Mouse (Mus musculus): Measurements from ENCODE around the gene Mpv17.

The Mpv17 gene

DNA sequence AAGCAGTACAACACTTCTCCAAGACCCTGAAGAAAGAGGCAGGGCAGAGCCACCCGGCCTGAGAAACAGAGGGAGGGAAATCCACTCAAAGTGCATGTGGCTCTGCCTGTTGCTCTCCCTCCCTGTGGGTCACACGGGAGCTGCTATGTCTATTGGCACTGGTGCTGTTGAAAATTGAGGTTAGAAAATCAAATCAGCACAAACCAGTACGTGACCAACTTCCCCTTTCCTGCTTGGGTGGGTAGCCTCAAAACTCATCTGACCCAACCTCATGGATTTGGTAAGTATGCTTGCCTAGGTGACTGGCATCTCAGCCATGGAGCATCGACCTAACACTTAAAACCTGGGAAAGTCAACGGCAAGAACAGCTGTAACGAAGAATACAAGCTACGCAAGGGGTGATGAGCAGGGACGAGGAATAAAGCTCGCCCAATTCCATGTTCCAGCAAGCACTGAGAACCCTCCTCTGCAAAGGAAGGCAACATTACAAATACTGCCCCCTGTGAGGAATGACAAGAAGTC lies 48.2 kb downstream of the Mpv17 start, which contains the start of gene Dnajc5g:
Gene Dnajc5g (plus strand): TSS at position 472 of the 522 bp plus-strand sequence.
- no peak for DNase-seq (ENCODE audit: low spot score in 2 of 2)

- no peak for DNase-seq (ENCODE audit: low spot score in 2 of 2)
These were observed 58.2 kb downstream of the Mpv17 start for GRCm38 (mm10) chr5:31095711-31096480.

DNA sequence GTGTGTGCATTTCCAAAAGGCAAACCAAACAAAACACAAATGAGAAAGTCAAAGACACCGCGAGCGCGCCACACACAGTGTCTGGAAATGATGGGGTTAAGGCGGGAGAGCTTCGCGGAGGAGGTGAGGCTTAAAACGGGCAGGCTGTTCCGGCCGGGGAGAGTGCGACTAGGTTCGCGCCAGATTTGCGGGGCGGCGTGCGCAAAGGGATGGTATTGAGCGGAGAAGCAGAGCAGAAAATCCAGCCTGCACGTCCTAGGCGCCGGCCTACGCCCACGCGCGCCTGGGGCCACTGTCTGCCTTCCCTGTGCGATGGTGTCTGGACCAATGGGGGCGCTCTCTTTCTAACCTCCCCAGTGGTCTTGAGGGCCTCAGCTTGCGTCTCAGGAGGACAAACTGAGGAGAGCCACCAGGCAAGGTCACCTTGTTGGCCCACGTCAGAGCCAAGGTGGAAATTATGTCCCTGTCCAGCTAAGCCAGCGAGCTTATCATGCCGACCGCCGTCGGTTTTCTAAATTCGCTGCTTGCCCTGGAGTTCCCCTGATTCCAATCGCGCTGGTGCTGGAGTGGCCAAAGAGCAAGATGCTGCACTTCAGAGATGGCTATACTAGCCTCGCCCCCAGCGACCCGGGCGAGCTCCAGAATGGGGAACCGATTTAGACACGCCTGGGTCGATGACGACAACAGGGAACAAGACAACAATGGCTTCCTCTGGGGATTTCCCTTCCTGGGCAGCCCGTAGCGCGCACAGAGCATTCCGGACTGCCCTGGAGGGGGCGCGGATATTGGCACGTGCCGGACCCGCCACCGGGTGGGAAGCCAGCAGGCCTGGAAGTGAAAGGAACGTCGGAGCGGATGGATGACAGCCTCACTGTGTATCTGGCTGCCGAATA lies 59.0 kb downstream of the Mpv17 start:
- DNase-seq (ENCODE audit: low spot score in 2 of 2) = peak in 1 of 2 experiments; percentile 31

DNA sequence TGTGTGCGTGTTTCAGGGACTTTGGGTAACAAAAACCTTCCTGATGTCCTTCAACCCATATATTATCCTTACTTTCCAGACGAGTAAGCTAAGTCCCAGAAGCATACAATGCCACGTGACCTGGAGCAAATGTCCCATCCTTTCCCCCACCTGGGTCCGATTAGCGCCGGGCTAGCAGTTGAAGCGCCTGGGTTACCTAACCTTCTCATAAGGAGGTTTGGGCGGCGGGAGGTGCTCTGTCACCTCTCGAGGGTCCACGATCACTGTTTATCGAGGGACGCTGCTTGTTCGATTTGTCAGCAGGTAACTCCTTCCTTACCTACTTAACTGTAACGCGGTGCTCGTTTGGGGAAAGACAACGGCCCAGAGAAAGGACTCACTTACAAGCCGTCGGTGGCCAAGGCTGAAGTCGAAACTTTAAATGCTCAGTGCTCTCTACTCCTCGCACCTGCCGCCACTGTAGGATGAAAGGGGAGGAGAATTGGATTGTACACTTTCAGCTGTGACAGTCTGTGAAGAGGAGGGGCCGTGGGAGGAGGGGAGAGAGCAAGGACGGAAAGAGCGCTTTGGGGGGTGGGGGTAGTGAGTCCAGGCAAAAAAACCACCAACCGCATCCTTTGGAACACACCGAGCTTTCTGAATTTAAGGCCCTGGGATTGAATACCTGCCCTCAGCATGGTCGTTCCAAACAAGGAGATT lies 59.8 kb downstream of the Mpv17 start:
- no peak for DNase-seq (ENCODE audit: low spot score in 2 of 2)

- no peak for DNase-seq (ENCODE audit: low spot score in 2 of 2)
These were observed 60.7 kb downstream of the Mpv17 start for GRCm38 (mm10) chr5:31093151-31094041.

DNA sequence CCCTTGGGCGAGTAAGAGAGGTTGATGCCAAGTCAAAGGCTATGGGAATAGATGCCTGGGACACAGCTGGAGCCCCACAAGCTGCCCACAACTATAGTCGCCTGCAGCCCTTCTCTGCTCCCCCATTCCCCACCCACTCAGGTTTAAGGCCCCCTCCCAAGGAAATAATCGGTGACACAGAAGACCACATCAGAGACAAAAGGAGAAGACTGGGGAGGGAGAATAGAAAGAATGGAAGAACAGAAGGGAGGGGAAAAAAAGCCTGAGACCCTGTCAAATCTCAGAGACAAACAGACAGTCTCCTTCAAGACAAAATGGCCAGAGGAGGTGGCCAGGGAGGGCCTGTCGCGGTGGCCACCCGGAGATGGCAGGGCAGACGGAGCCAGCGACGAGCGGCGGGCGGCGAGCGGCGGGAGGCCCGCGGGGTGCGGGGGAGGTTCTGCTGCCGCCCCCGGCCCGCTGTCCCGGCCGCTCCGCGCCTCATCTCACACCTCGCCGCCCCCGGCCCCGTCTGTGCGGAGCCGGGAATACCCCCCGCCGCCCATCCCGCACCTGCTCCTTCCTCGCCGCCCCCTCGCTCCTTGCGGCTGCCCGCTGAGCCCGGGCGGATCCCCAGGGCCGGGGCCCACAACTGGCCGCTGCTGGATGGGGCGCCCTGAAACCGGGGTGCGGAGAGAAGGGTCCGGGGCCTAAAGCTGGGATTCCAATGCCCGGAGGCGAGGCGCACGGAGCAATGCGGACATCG lies 61.6 kb downstream of the Mpv17 start:
- no peak for DNase-seq (ENCODE audit: low spot score in 2 of 2)

Data from urinary bladder, postnatal 36 days (tissue).